Mouse (Mus musculus): ENCODE measurements at regions not wholly inside any gene's neighbourhood (a gene's known extent, or its start where the extent isn't known, plus 50 kb on each side); places are given as distances from the start of the nearest gene placed in this dataset.

DNA sequence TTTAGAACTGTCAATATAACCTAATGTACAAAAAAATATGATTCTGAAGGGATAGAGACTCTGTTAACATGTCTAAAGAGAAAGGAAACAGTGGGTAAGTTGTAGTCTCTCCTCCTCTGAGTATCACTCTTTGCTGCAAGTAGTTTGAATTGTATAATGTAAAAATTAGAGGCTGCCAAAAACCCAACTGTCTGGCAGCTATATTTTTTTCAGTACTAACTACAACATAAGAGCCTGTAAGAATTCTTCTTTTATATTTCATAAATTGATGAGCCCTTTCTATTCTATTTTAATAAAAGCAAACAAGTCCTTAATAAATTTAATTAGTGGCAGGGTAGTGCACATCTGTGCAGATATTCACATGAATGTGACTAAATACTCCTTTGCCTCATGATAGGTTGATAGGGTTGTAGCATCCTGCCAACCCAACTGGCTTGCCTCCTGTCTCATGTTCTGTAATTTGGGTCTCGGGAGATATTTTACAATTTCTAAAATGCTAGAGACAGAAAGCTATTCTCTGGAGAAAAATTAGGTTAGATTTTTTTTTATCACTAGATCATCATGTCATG, 269.2 kb downstream of the Csnka2ip start:
- no peak for TF ChIP-seq EP300 (IDR thresholded peaks at IDR 0.05)
- TF ChIP-seq CTCF (IDR thresholded peaks at IDR 0.05), result no peak
